Mouse (Mus musculus): ENCODE results near the gene Dpf3. TPM values are rescaled to one million over a fixed set of nuclear protein-coding genes. Genes with fewer than 3 reads are reported as not detected.

The Dpf3 gene
- polyA plus RNA-seq, 1 experiment = 10.8 TPM

DNA sequence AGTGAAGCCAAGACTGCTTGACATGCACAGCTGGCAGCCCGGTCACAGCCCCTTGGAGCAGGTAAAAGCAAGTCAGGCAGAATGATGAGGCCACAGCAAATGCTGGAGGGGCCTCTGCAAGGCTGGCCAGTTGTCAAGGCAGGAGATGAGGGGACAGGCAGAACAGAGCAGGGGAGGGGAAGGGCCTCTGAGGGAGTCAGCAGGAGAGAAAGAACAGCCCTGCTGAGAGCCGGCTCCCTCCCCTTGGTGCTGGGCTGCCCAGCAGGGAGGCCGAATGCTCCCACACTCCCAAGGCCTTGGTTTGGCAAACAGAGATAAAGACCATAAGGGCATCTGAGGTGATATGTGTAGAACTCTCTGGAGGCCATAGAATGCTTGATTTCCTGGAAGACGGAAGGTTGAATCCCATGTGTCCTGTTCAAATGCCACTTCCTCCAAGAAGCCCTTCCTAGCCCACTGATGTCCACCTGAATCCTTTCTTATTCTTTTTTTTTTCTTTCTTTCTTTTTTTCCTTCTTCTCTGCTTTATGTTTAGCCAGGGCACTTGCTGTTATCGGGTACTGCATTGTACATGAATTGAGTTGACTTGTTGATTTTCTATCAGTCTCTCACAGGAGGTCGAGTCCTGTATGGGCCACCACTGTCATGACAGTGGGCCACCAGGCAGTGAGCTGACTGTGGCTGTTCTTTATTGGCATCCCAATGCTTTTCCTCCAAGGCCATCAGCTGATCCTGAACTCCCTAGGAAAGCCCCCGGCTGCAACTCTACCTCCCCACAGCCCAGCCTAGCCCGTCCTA, 169.7 kb downstream of the Dpf3 start:
- no peak for TF ChIP-seq GATA1 (IDR thresholded peaks at IDR 0.05; ENCODE audit: low read length)

- TF ChIP-seq GATA1 (IDR thresholded peaks at IDR 0.05; ENCODE audit: low read length) = no peak
These were observed 172.8 kb downstream of the Dpf3 start for GRCm38 (mm10) chr12:83314666-83315065.

GRCm38 (mm10) chr12:83312818-83313217, 174.7 kb downstream of the Dpf3 start:
- TF ChIP-seq GATA1 (IDR thresholded peaks at IDR 0.05; ENCODE audit: low read length) = no peak

- no peak for TF ChIP-seq GATA1 (IDR thresholded peaks at IDR 0.05; ENCODE audit: low read length)
These were observed 176.9 kb downstream of the Dpf3 start for GRCm38 (mm10) chr12:83310567-83310966.

- TF ChIP-seq GATA1 (IDR thresholded peaks at IDR 0.05; ENCODE audit: low read length) = no peak
These were observed 178.3 kb downstream of the Dpf3 start for GRCm38 (mm10) chr12:83309031-83309804.

DNA sequence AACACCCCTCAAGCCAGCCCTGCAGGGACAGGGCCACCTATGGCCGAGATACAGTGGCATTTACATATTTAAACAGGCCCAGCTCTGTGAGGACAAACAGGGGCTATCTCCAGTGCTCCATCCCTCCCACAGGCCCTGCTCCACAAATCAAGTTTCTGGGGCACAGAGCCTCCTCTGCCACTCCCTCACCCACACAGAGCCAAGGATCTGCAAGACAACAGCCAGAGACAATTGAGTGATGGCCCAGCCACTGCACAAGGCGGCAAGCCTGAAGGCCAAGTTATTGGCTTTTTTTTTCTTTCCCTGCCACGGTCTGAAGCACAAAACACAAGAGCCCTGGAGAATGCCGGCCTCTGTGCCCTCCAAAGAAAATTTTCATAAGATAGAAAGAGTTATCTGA, 178.9 kb downstream of the Dpf3 start:
- TF ChIP-seq GATA1 (IDR thresholded peaks at IDR 0.05; ENCODE audit: low read length) = no peak

DNA sequence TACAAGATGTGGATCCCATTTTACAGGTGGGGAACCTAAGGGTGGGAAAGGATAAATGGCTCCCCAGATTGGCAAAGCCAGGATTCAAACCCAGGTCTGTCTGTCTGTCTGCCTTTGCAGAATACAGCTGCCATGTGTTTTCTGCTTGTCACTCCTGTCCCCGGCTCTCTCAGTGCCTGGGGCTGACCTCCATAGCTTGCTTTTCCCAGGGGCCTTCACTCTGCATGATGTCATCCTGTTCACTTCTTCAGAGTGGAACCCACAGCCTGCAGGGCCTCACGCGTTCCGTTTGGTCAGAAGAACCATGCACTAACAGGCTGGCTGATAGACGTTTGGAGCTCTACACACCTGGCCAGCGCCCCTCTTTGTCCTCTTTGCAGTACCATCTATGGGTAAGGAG, 184.3 kb downstream of the Dpf3 start:
- no peak for TF ChIP-seq GATA1 (IDR thresholded peaks at IDR 0.05; ENCODE audit: low read length)

- TF ChIP-seq GATA1 (IDR thresholded peaks at IDR 0.05; ENCODE audit: low read length) = no peak
These were observed 185.0 kb downstream of the Dpf3 start for GRCm38 (mm10) chr12:83302320-83303153.

- no peak for TF ChIP-seq GATA1 (IDR thresholded peaks at IDR 0.05; ENCODE audit: low read length)
These were observed 185.7 kb downstream of the Dpf3 start for GRCm38 (mm10) chr12:83301616-83302319.

DNA sequence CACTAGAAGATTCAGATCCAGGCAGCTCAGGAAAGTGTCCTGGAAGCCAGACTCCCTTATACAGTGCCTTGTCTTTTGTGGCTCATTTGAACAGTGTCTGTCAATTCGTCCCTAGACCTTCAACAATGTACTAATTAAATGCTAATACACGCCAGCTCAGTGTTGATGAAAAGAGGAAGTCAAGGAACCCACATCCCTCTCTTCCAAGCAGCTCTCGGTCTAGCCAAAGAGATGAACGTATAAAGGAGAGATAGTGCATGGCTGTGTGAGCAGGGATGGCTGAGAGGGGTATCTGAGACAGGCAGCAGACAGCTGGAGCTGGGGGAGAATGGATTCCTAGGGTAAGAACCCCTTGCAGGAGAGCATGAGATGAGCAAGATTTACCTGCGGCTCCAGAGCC, 189.2 kb downstream of the Dpf3 start:
- TF ChIP-seq GATA1 (IDR thresholded peaks at IDR 0.05; ENCODE audit: low read length) = no peak

- no peak for TF ChIP-seq GATA1 (IDR thresholded peaks at IDR 0.05; ENCODE audit: low read length)
These were observed 192.5 kb downstream of the Dpf3 start for GRCm38 (mm10) chr12:83295031-83295430.

DNA sequence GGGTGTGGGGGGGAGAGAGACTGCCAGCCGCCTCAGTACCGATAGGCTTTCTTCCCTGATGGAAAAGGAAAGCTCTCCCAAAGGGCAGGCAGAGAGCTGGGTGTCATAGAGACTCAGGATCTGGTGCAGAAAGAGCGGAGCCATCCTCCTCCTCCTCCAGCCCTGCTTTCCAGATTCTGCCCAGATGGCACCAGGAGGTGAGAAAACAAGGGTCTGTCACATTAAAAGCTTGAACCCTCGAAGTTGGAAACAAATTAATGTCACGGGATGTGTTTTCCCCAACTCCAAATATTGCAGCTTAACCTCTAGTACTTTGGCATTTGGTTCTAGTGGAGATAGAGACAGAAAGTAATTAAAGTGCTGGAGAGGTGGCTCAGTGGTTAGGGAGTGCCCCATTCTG, 195.6 kb downstream of the Dpf3 start:
- no peak for TF ChIP-seq GATA1 (IDR thresholded peaks at IDR 0.05; ENCODE audit: low read length)

DNA sequence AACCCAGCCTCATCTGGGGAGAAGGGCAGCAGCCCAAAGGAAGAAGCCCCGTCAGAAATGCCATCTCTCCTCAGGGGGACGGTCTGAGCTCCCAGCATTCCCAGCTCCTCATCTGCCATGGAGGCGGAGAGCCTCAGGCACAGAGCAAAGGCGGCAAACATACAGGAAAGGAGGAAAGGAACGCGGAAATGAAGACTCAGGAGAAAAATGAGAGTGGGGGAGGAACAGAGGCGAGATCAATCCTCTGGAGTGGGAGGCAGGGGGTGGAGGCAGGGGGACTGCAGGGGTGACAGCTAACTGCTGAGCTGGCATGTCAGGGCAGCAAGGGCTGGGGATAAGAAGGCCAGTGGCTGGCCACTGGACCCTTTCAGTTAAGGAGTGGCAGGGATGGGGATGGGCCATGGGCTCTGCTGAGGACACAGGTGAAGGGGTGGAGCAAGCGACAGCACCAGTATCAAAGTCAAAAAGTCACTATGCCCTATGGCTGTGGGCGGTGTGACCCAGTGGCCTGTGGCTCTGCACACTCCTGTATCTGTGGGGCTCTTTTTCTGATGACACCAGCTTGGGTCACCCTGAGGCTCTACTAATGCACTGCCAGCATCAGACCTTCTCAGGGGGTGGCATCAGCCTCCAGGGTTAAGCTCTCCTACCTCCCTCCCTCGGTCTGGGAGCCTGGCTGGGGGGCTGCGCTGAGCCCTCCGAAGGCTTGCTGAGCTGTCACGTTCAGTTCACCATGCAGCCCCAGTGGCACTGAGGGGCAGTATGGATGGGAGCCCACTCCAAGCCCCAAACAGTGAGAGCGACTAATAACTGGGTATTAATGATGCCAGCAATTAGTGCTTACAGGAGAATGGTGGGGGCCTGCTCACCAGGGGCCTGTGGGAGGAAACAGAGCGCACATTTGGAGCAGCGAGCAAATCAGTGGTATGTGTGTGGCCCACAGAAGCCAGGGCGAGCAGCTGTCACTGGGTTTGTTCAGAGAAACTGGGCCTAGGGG, 200.7 kb downstream of the Dpf3 start:
- TF ChIP-seq GATA1 (IDR thresholded peaks at IDR 0.05; ENCODE audit: low read length) = no peak
